Mouse (Mus musculus) urinary bladder, postnatal 25 days (tissue): Measurements from ENCODE around the gene Trmt1l.
"Not testable (repeated sequence)": the region's sequence is repeated elsewhere in the genome, so short reads cannot be mapped to it uniquely, and the experiment has no call there.

Source experiments
- DNase-seq: peaks from one replicate; pipeline ENCODE4 v3.0.0; 2022; ENCODE audit warnings: low spot score

Gene Trmt1l

GRCm38 (mm10) chr1:151428263-151429221 lies at the start of gene Trmt1l, which contains the start of gene Swt1:
TSS of gene Trmt1l (plus strand) at chr1:151428542.
TSS of gene Swt1 (minus strand) at chr1:151428455.
- DNase-seq = peak; percentile 92

DNA sequence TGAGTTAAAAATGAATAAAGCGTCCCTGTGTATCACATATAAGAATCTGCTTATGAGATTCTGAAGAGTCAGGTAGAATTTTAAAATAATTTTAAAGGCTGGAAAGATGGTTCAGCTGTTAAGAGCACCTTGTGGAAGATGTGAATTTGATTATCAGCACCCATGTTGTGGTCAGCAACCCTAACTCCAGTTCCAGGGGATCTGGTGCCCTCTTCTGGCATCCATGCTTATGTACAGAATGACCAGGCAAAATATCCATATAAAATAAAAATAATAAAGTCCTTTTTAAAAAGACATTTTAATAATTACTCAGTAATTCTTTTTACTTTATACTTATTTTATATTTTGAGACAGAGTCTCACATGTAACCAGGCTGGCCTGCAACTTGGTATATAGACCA lies 38.3 kb upstream of the Trmt1l start:
- DNase-seq = peak; percentile 16

GRCm38 (mm10) chr1:151409827-151410226 lies 18.5 kb upstream of the Trmt1l start:
- DNase-seq = no peak

- no peak for DNase-seq
Measured at GRCm38 (mm10) chr1:151422178-151422577, 6.2 kb upstream of the Trmt1l start.

GRCm38 (mm10) chr1:151426947-151427600 lies 1.3 kb upstream of the Trmt1l start:
- no peak for DNase-seq

DNA sequence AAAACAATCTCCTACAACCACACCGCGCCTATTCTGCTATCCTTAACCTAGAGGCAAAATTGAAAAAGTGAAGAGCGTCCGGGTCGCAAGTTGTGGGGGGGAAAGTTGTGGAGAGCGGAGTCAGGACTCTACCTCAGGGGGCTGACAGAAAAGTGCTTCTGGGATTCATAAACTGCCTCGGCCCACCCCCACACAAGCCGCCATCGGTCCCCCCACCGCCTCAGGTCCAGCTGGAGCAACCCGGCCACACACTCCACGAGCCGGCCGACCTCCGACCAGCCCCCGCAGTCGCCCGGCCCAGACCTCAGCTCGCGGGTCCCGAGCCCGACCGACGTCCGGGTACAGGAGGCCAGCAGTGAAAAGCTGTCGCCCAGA lies 467 bp upstream of the Trmt1l start:
- DNase-seq = no peak

GRCm38 (mm10) chr1:151429316-151429715 lies 974 bp downstream of the Trmt1l start:
- no peak for DNase-seq

- no peak for DNase-seq
Measured at GRCm38 (mm10) chr1:151435431-151435830, 7.1 kb downstream of the Trmt1l start.

GRCm38 (mm10) chr1:151449866-151450265 lies 21.5 kb downstream of the Trmt1l start:
- DNase-seq = no peak

GRCm38 (mm10) chr1:151450851-151451250 lies 22.5 kb downstream of the Trmt1l start:
- no peak for DNase-seq

DNA sequence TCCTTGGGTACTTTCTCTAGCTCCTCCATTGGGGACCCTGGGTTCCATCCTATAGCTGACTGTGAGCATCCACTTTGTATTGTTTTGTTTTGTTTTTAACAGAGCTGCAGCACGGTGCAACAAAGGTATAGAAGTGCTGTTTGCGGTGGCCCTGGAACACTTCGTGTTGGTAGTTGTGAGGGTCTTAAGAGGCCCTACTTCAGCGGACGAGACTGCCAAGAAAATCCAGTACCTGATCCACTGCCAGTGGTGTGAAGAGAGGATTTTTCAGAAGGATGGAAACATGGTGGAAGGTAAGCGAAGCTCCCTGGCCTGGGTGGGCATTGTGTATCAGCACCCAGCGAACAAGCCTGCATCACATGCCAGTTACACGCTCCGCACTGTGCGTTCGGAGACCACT lies 23.6 kb downstream of the Trmt1l start:
- DNase-seq = no peak

DNA sequence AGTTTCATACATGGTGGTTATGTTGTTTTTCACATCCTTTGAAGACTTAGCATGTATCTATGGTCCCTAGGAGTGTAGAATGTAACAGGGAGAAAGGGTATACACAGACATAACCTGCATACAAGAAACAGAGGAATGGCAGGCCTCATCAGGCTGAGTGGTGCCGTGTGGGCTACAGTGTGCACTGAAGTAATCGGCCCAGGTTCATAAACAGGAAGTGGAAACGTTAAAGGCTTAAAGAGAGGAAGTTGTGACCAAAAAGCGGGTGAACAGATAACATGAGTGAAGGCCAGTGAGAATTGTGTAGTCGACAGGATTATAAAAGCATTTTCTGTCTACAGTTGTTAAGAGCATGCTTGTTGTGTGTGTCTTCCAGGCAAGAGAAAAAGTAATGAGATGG lies 28.7 kb downstream of the Trmt1l start:
- DNase-seq = no peak

GRCm38 (mm10) chr1:151461265-151461664 lies 32.9 kb downstream of the Trmt1l start:
- DNase-seq = no peak

- no peak for DNase-seq
Measured at GRCm38 (mm10) chr1:151464914-151465313, 36.6 kb downstream of the Trmt1l start.

- no peak for DNase-seq
Measured at GRCm38 (mm10) chr1:151466571-151466970, 38.2 kb downstream of the Trmt1l start.

DNA sequence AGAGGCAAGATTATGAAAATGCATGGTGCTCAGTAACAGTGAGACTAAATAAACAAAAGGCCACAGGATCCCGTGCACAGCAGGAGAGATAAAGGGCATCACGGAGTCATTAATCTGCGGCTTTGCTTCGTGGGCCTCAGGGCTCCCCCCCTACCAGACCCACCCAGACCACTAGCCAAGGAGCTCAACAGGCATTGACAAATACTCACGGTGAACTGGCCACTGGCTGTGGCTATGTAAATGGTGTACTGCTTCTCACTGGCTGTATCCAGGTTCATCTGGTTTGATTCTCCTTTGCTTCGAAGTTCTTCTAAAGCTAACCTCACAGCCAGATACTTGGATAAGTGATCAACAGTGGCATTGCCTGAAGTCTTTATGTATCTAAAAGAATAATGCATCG lies 43.1 kb downstream of the Trmt1l start:
- DNase-seq = no peak

GRCm38 (mm10) chr1:151472386-151472785 lies 44.0 kb downstream of the Trmt1l start:
- DNase-seq = not testable (repeated sequence)

DNA sequence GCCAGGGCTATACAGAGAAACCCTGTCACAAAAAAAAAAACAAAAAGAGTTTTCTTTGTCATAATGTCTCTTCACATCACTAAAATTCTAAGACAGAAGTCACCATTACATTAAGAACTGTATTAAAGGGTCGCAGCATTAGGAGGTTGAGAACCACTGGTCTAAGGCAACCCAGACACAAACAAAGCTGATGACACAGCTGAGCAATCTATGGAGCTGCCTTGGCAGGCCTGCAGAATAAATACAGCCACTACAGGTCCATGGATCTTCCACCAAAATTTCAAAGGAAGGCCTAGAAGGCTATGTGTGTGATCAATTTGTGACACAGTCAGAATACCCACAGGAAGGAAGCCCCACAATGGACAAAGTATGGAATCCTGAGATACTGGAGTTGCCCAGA lies 54.2 kb downstream of the Trmt1l start:
- DNase-seq = no peak

- no peak for DNase-seq
Measured at GRCm38 (mm10) chr1:151483568-151483967, 55.2 kb downstream of the Trmt1l start.

GRCm38 (mm10) chr1:151484754-151485153 lies 56.4 kb downstream of the Trmt1l start:
- DNase-seq = no peak

GRCm38 (mm10) chr1:151489806-151490205 lies 61.5 kb downstream of the Trmt1l start:
- DNase-seq = no peak

DNA sequence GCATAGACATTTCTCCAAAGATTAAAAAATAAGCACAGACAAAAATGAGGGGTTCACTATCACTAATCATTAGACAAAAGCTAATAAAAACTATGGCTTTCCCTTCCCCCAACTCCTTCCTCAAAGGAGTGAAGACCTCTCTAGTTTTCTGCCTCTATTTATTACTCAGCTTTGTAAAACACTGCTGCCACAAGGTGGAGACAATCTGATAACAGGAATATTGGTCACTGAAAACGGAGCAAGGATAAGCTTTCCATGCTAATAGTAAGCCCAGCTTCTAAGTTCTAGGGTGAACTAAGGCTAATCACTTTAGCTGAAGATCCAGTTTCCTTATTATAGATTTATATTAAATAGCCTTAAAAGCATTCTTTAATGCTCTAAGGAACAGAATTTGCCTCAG lies 64.1 kb downstream of the Trmt1l start:
- DNase-seq = no peak

- no peak for DNase-seq
Measured at GRCm38 (mm10) chr1:151493826-151494225, 65.5 kb downstream of the Trmt1l start.
